Mouse (Mus musculus) hindlimb bud, embryonic 11.5 days (tissue): ENCODE data around the gene Ano6.

Experiments
- DNase-seq: peaks from one replicate; pipeline ENCODE4 v3.0.0-alpha.2; 2012; ENCODE audit warnings: low read depth, low spot score; ENCODE audit errors: extremely low spot score

The Ano6 gene

DNA sequence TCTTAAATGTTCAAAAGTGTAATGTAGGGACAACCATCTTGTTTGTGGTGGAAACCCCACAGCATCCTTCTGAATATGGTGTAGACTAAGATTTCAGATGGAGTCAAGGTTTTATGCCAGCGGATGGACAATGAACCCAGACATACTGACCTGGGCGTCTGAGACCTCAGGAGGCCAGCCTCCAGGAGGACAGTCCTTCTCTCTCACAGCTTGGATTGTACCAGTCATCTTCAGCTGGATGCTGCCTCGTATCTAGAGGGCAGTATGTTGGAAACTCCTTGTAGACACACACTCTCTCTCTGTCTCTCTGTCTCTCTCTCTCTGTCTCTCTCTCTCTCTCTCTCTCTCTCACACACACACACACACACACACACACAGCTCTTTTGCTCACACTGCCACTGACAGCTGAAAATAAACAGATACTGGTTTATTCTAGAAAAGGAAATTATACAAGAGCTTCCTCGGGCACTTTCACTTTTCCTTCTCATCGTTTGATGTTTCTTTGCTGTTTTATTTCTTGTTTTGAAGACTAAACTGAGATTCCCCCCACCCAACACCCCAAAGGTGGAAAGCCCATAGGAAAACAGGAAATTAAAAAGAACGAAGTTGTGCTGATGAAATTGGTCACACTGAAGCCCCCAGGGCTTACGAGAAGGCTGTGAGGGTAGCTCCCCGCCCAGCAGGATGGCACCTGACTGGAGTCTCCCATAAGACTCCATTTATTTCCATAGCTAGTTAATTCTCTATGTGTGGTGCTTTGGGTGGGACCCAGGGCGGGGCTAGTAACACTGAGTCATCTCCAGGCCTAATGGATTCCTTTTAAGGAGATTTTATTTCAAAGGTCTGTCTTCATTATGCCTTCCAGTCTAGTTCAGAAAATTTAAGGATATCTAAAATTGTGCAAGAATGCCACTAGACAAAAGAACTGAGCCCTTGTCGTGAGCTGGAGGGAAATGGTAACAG, 94.3 kb downstream of the Ano6 start:
- DNase-seq: no peak

- no peak for DNase-seq
Measured at GRCm38 (mm10) chr15:95885953-95886820, 95.5 kb downstream of the Ano6 start.

DNA sequence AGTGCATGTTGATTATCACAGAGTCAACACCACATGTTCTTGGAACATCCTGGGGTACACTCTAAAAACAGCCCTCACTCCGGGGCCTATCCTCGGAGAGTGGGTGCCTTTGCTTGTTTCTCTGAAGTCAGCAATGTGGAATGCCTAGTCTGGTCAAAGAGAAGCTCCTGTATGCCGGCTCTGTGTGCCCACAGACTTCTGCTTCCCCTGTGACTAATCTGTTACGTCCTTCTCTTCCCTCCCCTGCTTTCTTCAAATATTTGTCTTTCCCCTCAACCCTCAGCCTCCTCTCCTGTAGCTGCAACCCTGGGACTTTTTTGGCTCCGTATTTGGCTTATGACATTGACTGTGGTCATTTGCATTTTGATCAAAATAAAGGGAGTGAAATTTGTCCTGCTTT, 96.7 kb downstream of the Ano6 start:
- no peak for DNase-seq

- no peak for DNase-seq
Measured at GRCm38 (mm10) chr15:95888556-95888955, 97.9 kb downstream of the Ano6 start.

GRCm38 (mm10) chr15:95890368-95890767, 99.7 kb downstream of the Ano6 start:
- no peak for DNase-seq

GRCm38 (mm10) chr15:95892171-95892570, 101.5 kb downstream of the Ano6 start:
- no peak for DNase-seq

DNA sequence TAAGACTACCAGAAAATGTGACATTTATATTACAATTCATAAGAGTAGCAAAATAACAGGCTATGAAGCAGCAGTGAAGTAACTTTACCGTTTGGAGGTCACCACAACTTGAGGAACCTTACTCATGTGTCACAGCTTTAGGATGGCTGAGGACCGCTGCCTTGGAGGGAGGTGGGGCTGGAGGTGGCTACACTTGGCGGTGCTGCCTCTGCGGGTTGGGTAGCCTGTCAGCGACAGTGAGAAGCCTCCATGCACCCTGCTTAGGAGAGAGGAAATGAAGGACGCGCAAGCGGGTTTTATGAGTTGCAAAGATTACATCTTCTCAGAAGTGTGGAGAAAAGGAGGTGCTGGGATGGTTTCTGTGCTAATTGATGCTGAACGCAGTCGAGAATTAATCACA, 102.3 kb downstream of the Ano6 start:
- no peak for DNase-seq

GRCm38 (mm10) chr15:95895699-95896098, 105.1 kb downstream of the Ano6 start:
- DNase-seq: no peak

GRCm38 (mm10) chr15:95897653-95898052, 107.0 kb downstream of the Ano6 start:
- DNase-seq: no peak

DNA sequence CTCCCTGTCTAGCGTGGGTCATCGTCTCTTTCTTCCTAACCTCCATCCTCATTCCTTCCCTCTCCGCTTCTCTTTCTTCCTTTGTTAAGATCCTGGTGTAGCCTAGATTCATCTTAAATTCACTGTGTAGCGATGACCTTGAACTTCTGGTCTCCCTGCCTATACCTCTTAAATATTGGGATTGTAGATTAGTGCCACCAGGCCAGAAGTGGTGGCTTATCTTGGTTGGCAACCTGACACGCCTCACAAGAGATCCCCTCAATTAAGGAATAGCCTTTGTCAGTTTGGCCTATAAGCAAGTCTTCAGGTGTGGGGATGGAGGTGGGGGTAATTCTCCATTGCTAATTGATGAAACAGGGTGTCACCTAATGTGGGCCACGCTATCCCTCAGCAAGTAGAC, 107.8 kb downstream of the Ano6 start:
- no peak for DNase-seq

DNA sequence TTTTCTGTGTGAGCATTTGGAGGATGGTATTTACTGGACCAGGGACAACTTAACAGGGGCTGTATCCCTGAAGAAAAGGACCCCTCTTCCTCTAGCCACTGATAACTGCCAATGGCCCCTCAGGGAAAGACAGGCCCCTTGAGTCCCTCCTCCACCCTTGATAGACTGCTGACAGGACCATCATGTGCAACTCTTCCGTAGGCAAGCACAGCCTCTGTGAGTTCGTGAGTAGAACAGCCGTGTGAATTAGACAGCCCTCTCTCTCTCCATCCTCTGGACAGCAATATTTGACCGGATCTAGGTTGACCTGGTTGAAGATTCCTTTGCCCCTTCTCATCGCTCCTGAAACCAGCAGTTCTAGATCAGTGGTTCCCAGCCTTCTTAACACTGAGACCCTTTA, 111.8 kb downstream of the Ano6 start:
- DNase-seq: no peak

GRCm38 (mm10) chr15:95904247-95904646, 113.6 kb downstream of the Ano6 start:
- DNase-seq: no peak

DNA sequence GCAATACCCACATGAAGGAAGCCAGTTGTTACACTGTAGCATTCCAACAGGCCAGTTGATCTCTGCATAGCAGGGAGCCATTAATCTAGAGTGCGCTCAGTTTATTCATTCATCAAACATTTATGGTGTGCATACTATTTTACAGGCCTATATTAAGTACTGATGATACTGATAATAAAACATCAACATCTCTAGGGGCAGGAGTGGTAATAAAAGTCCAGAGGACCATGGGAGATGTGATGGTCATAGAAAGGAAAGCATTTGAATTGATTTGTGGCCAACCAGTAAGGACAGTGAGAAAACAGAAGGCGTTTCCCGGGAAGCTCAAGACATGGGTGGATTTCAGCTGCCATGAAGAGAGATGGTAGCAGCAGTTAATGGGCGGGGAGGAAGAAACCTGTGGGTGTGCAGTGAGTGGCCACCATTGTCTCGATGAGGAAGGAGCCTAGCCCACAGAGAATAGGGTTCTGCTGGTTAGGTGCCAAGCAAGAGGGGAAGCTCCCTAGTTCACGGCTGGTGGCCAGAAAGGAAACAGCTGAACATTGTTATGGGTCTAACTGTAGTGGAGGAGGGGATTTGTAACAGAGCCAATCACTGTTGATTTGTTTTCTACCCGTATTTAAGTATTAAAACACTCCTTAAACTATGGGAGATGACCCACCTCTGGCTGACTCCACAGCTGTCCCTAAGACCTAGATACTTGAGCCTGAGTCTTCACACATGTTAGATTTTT, 115.5 kb downstream of the Ano6 start:
- no peak for DNase-seq

DNA sequence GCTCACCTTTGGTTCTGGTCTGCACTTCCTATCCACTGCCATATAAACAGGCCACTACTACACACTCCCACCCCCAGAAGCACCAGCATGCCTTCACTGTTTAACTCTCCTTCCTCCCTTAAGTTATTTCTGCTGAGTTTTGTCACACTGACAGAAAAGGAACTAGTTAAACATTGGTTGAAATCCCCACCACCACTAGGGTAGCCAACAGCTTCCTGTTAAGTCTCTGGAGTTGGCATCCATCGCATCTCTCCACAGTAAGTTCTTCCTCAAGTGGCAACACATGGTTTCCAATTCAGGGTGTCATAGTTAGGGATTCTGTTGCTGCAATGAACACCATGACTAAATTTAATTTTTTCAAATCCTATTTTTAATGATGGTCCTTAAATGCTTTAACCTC, 116.2 kb downstream of the Ano6 start:
- DNase-seq: no peak

- DNase-seq: no peak
Measured at GRCm38 (mm10) chr15:95907337-95907736, 116.7 kb downstream of the Ano6 start.

DNA sequence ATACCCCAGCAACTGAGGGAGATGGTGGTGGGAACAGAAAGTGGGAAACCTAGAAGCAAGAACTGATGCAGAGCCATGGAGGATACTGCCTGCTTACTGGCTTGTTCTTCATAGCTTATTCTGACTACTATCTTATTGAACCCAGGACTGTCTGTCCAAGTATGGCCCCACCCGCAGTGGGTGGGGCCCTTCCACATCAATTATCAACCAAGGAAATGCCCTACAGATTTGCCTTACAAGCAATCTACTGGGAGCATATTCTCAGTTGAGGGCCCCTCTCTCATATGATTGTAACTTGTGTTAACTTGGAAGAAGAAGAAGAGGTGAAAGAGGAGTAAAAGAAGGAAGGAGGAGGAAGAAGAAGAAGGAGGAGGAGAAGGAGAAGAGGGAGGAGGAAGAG, 117.3 kb downstream of the Ano6 start:
- DNase-seq: no peak

DNA sequence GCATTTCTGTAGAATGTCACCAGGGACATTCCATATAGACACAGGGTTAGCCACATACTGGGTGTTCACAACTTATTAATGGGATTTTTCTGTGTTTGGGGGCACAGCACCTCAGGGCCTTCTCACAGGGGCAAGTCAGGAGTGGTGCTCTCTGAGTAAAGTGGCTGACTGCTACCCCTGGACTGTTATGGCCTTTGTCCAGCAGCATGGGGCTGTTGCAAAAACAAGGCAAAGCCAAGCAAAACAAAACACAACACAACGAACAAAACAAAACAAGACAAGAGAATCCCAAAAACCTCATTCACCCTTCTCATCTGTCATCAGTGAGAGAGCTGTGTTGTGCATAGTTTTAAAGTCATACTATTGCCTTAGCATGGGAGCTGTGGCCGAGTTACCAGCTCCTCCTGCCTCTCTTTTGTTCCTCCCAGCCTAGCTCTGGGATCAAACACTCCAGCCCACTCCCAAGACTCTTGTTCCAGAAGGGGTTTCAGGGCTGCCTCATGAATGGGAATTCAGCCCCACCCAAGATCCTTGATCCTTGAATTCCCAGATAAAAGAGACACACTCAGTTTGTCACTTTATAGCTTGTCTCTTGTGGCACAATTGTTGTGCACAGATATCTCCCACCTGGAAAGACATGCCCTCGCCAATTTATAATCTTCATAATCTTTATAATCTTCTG, 119.6 kb downstream of the Ano6 start:
- DNase-seq: no peak

GRCm38 (mm10) chr15:95914963-95915362, 124.3 kb downstream of the Ano6 start:
- DNase-seq: no peak

DNA sequence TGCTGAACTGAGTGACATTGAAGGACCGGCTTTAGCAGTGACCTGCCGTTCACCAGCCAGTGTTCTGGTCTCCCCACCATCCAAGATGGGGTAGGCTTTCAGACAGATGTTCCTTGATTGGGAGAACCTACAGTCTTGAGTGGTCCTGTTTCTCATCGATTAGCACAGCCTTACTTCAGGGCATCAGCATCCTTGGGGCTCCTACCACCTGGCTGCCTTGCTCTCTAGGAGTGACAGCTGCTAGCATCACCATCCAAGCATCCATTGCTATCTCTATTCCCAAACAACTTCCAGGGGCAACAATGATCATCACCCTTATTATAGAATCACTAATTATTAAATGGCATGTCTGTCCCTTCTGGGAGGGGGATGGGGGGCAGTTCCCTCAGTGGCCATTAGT, 124.8 kb downstream of the Ano6 start:
- no peak for DNase-seq

- no peak for DNase-seq
Measured at GRCm38 (mm10) chr15:95917330-95917729, 126.7 kb downstream of the Ano6 start.

GRCm38 (mm10) chr15:95920047-95920446, 129.4 kb downstream of the Ano6 start:
- DNase-seq: no peak
